Mouse (Mus musculus) heart, embryonic 15.5 days (tissue): ENCODE results near the gene Cacna1c. TPM values are rescaled to one million over a fixed set of nuclear protein-coding genes. Genes with fewer than 3 reads are reported as not detected.

ENCODE experiments used
- ATAC-seq: fragments of 200-750 bp; cut with Nextera tagmentation; replicated peaks from 2 replicates; pipeline ENCODE4 v1.8.0; 2017; ENCODE audit warnings: low read depth, moderate TSS enrichment; ENCODE audit not compliant: insufficient number of reproducible peaks, insufficient read depth, low FRiP score
- H3K27ac ChIP-seq: fragments of 300-500 bp; sonication (generic); 2 replicates; pipeline ENCODE4 v1.5.1; 2015; ENCODE audit warnings: mild to moderate bottlenecking, inconsistent platforms
- H3K27me3 ChIP-seq: fragments of 300-500 bp; sonication (generic); 2 replicates; pipeline ENCODE4 v1.6.1; 2015; ENCODE audit warnings: inconsistent platforms
- H3K36me3 ChIP-seq: fragments of 300-500 bp; sonication (generic); 2 replicates; pipeline ENCODE4 v1.6.1; 2015; ENCODE audit warnings: mild to moderate bottlenecking, inconsistent platforms
- H3K4me1 ChIP-seq: fragments of 300-500 bp; sonication (generic); replicated peaks from 2 replicates; pipeline ENCODE4 v1.6.1; 2015; ENCODE audit warnings: inconsistent platforms
- H3K4me2 ChIP-seq: fragments of 300-500 bp; sonication (generic); 2 replicates; pipeline ENCODE4 v1.6.1; 2015; ENCODE audit warnings: inconsistent platforms, mild to moderate bottlenecking, moderate library complexity
- H3K4me3 ChIP-seq: fragments of 300-500 bp; sonication (generic); 2 replicates; pipeline ENCODE4 v1.5.1; 2015; ENCODE audit warnings: mild to moderate bottlenecking, inconsistent platforms
- H3K9ac ChIP-seq: fragments of 300-500 bp; sonication (generic); 2 replicates; pipeline ENCODE4 v1.6.1; 2015; ENCODE audit warnings: mild to moderate bottlenecking, inconsistent platforms
- H3K9me3 ChIP-seq: fragments of 300-500 bp; sonication (generic); replicated peaks from 2 replicates; pipeline ENCODE4 v1.6.1; 2016; ENCODE audit warnings: inconsistent platforms
- WGBS: fragments of 180-500 bp; shearing (Covaris S2); methylation state at CpG from one replicate; pipeline ENCODE4 v1.1.7; 2015; ENCODE audit warnings: mixed read lengths; 5-methylcytosine and 5-hydroxymethylcytosine counted together
- polyA plus RNA-seq: library from polyadenylated mRNA; unstranded; fragments of >200 nt; fragmentation: Nextera tagmentation; extraction: Ambion mirVana; gene quantifications from 2 replicates; pipeline ENCODE4 v1.2.1, GENCODE M21; 2015

The Cacna1c gene
- polyA plus RNA-seq, 1 experiment from 2014 or later: 65.3 TPM

DNA sequence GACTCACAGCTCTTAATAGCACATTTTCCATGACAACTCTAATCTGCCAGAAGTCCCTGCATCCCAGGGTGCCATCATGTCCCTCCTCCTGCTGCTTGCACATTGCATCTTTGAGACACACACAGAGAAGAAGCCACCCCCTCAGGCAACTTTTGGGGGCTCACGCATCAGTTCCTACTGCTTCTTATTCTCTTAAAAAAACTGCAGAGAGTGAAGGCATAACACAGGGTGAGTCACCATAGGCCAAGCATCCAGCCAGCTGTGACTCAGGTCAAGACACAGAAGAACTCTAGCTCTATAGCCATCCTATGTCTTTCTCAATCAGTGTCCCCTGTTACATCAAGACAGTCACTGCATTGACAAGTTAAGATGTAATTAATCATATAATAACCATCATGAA is 431.0 kb downstream of the Cacna1c start:
- Histone ChIP-seq H3K9me3 (no peaks in the 10 kb centered on the region), H3K4me1 (peaks cover 3% of the 10 kb centered on the region; the same call in 1 of the 2 replicates), H3K4me3 (no peak overlapping the region), H3K36me3 (peaks cover 5% of the 10 kb centered on the region; the same call in 1 of the 2 replicates), H3K9ac (no peak overlapping the region), H3K4me2 (no peak overlapping the region), H3K27ac (no peak overlapping the region), H3K27me3 (no peaks in the 10 kb centered on the region)
- 87% methylated on average over 1 of the region's 1 CpGs for WGBS
- ATAC-seq: no peak

DNA sequence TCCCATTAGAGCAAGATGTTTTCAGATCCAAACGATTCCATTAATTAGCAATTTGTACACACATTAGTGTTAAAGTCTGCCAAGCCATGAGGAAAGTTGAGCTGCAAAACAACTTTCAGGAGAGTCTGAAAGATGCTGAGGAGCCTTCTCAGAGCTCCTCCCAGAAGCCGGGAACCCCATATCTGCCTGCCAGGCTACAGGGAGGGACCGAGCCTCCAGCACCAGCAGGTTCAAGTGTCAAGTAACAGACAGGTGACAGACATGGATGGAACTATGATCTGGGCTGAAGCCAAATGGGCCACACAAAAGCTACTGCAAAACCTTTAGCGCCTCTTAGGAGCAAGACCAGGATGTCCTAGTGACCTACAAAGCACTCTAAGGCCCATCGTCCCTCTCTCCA is 437.2 kb downstream of the Cacna1c start:
- no peak for ATAC-seq
- no peaks in the 10 kb centered on the region for H3K36me3 ChIP-seq
- H3K27me3 ChIP-seq: no peaks in the 10 kb centered on the region
- WGBS: 66% methylated on average over 5 of the region's 5 CpGs
- H3K4me3 ChIP-seq: no peak overlapping the region
- peaks cover 34% of the 10 kb centered on the region for H3K4me1 ChIP-seq
- H3K4me2 ChIP-seq: no peak overlapping the region
- H3K9me3 ChIP-seq: no peaks in the 10 kb centered on the region
- peak overlapping the region; percentile 56; the same call in 1 of the 2 replicates for H3K27ac ChIP-seq
- H3K9ac ChIP-seq: no peak overlapping the region

DNA sequence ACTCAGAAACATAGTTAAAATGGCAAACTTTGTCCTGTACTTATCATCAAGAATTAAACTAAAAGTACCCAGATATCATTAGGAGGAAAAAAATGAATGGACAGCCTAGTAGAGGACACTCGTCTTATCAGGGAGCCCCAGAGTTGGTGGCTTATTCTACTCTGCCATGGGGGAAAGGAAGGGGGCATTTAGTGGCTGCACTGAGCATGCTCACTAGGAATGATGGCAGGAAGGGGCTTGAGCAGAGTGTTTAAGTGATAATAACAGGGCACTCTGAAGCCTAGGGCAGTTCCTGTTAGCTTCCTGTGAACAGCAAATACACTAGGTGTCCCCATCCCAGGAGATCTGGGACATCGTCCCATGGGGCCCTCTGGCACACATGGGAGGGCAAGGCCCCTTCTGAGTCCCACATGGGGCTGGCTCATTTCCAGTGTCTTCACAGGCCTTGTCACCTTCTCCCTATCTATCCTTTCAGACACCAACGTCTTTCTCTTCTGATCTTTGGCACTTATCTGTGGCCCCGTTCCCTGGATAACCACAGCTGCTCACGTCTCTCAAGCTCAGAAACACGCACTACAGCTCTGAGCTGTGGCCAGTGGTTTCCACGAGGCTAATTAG is 437.8 kb downstream of the Cacna1c start:
- Histone ChIP-seq H3K9ac (no peak overlapping the region), H3K9me3 (no peaks in the 10 kb centered on the region), H3K36me3 (no peaks in the 10 kb centered on the region), H3K4me3 (no peak overlapping the region), H3K4me1 (peaks cover 39% of the 10 kb centered on the region), H3K4me2 (no peak overlapping the region), H3K27ac (peak overlapping the region; percentile 56; the same call in 1 of the 2 replicates), H3K27me3 (no peaks in the 10 kb centered on the region)
- WGBS: 28% methylated on average over 7 of the region's 7 CpGs
- 0 out of 2 replicates have a peak, but pooled peaks have one; percentile 21 for ATAC-seq

DNA sequence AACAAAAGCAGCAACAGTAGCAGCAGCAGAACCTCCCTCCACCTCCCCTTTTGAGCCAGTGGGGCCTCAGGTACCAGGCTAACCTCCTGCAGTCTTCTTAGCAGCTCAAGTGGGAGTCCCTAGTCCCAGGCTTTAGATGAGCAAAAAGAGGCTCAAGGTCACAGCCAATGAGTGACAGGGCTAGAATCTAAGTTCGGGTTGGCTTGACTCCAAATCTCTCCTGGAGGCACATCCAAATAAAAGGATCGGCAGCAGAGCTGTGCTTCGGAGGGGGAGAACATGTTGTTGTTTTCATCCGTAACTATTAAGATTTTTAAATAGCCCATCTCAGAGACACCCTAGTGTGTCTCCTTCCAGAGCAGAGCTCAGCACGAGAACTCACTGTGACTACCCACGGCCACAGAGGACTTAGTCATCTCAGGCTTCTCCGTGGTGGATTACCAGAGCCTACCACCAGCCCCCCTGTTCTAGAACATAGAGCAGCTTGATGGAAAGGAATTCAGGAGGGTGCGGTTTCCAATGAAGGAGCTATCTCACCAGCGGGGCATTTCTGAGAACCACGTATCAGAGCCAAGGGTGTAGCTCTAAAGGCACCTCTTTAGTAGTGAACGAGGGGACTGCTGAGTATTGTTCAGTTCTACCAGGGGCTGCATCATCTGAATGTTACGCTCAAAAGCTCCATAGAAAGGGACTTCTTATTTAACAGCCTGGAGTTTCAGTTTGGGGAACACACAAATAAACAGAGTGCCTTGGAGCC is 438.5 kb downstream of the Cacna1c start:
- H3K27me3 ChIP-seq: no peaks in the 10 kb centered on the region
- no peak for ATAC-seq
- no peaks in the 10 kb centered on the region for H3K9me3 ChIP-seq
- H3K4me1 ChIP-seq: peaks cover 43% of the 10 kb centered on the region
- H3K27ac ChIP-seq: peak overlapping the region; percentile 56; the same call in 1 of the 2 replicates
- WGBS: 50% methylated on average over 12 of the region's 12 CpGs
- no peaks in the 10 kb centered on the region for H3K36me3 ChIP-seq
- no peak overlapping the region for H3K4me3 ChIP-seq
- H3K4me2 ChIP-seq: no peak overlapping the region
- no peak overlapping the region for H3K9ac ChIP-seq

DNA sequence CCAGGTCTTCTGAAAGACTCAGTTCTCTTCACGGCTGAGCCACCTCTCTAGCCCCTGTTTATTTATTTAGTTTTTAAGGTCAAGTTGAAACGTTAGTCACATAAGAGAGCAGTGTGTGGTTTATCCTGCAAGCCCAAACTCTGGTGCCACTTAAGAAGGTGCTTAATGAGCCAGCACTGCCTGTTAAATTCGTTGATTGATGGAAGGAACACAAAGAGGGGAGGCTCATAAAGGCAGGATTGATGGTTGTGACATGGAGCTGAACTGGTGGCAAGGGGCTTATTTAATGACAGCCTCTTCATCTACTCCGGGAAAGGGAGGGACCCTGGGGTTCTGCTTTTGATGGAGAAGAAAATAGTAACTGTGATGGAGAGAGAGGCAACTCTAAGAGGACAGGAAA is 439.7 kb downstream of the Cacna1c start:
- no peak for ATAC-seq
- WGBS: 61% methylated on average over 4 of the region's 4 CpGs
- no peak overlapping the region for H3K9ac ChIP-seq

DNA sequence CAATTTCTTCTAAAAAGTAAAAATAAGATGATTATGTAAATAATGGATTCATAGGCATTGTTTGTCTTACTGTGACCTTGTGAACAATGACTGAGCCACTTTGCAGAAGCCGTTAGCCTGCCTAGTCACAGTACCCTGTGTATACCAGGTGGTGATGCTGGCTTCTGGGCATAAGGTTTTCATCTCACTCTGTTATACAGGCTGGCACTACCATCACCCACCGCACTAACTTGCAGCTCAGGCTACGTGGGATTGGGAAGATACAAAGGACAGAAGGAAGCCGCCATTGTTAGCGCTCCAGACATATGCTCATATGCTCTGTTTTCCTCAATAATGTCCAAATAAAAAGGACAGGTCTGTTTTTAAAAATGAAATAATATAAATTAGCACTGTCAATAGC is 440.4 kb downstream of the Cacna1c start:
- no peaks in the 10 kb centered on the region for H3K9me3 ChIP-seq
- no peaks in the 10 kb centered on the region for H3K27me3 ChIP-seq
- H3K36me3 ChIP-seq: peaks cover 18% of the 10 kb centered on the region
- ATAC-seq: no peak
- no peak overlapping the region for H3K4me2 ChIP-seq
- H3K4me1 ChIP-seq: peaks cover 43% of the 10 kb centered on the region
- WGBS: 92% methylated on average over 5 of the region's 5 CpGs
- H3K9ac ChIP-seq: no peak overlapping the region
- H3K4me3 ChIP-seq: no peak overlapping the region
- H3K27ac ChIP-seq: no peak overlapping the region

More for the DNA sequence above, 439.7 kb downstream of the Cacna1c start:
- no peaks in the 10 kb centered on the region for H3K9me3 ChIP-seq
- no peaks in the 10 kb centered on the region for H3K27me3 ChIP-seq
- H3K4me1 ChIP-seq: peaks cover 43% of the 10 kb centered on the region
- no peak overlapping the region for H3K4me3 ChIP-seq
- no peak overlapping the region for H3K4me2 ChIP-seq
- peaks cover 10% of the 10 kb centered on the region; the same call in 1 of the 2 replicates for H3K36me3 ChIP-seq
- H3K27ac ChIP-seq: no peak overlapping the region

DNA sequence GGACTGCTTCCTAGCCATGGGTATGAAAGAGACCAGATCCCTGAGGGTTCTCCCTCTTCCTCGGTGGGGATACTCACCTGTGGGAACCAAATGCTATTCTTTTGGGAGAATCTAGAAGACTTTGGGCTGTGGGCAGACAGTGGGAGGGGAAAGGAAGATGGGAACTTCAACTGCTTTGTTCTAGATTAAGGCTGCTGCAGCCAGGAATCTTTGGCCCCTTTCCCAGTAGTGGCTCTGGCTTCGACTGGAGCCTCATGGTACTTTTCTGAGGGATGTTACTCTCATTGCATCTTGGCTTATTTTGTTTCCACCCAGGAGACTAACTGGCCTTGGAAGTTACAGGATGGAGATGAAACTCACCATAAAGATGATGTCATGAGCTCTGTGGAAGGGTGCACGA is 441.8 kb downstream of the Cacna1c start:
- Histone ChIP-seq H3K4me3 (no peak overlapping the region), H3K4me1 (peaks cover 39% of the 10 kb centered on the region), H3K27ac (peak overlapping the region; percentile 5; the same call in 1 of the 2 replicates), H3K36me3 (peaks cover 24% of the 10 kb centered on the region), H3K9me3 (no peaks in the 10 kb centered on the region), H3K9ac (no peak overlapping the region), H3K27me3 (no peaks in the 10 kb centered on the region), H3K4me2 (no peak overlapping the region)
- WGBS: 52% methylated on average over 3 of the region's 3 CpGs
- no peak for ATAC-seq

DNA sequence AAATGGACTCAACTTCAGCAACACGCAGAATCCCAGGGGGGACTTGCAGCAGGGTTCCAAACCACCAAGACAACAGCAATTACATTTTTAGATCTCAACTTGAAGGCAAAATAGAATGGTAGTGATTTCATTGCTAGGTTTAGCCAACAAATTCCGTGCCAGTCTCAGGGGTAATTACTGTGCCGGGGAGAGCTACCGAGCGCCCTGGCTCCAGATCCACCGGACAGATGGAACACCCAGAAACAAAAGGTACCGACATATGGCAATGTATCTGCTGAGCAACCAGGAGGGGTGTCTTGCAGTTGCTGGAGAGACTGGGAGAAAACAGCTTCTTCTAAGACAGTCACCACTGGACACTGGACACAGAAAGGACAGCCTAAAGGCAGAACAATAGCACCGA is 442.4 kb downstream of the Cacna1c start:
- Histone ChIP-seq H3K4me3 (no peak overlapping the region), H3K4me1 (peaks cover 33% of the 10 kb centered on the region), H3K27me3 (no peaks in the 10 kb centered on the region), H3K9me3 (no peaks in the 10 kb centered on the region), H3K4me2 (no peak overlapping the region), H3K36me3 (peaks cover 30% of the 10 kb centered on the region), H3K27ac (no peak overlapping the region), H3K9ac (no peak overlapping the region)
- ATAC-seq: no peak
- WGBS: 88% methylated on average over 8 of the region's 8 CpGs

DNA sequence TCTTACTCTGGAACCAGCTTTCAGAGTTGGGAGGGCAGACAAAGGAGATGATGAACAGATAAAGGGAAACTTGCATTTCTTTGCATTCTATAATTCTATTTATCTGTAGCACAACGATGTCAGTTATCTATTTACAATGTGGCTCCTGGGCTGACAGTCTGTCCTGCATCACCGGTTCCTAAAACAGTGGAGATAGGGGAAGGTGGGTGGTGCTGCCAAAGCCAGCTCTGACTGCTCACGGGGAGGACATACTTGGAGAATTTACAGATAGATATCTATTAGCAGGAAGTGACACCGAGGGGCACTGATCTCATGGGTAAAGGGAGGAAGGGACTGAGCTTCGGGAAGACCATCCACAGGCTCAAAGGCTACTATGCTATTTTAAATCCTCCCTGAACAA is 443.2 kb downstream of the Cacna1c start:
- no peak for ATAC-seq

DNA sequence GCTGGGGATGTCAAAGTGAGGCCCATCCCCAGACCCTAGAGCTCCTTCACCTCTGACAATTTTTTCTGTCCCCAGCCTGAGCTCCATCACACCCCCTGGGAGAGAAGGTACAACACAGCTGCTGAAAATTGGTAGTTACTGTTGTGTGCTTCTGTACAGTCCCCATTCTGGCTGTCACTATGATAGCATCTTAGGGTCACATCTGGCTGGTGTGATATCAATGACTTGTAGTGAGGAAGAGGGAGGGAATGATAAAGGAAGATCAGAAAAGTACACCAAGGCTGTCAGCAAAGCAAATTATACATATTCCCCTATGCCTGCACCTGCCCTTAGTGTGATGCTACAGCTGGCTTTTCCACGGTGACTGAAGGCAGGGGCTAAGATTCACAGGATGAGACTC is 446.9 kb downstream of the Cacna1c start:
- Histone ChIP-seq H3K27me3 (no peaks in the 10 kb centered on the region), H3K27ac (no peak overlapping the region), H3K4me1 (peaks cover 10% of the 10 kb centered on the region; the same call in 1 of the 2 replicates), H3K36me3 (peaks cover 38% of the 10 kb centered on the region), H3K9me3 (no peaks in the 10 kb centered on the region), H3K4me2 (no peak overlapping the region), H3K4me3 (no peak overlapping the region), H3K9ac (no peak overlapping the region)
- ATAC-seq: no peak
- 80% methylated on average over 1 of the region's 1 CpGs for WGBS

More for the DNA sequence above, 443.2 kb downstream of the Cacna1c start:
- WGBS: 26% methylated on average over 5 of the region's 5 CpGs
- H3K9me3 ChIP-seq: no peaks in the 10 kb centered on the region
- H3K4me3 ChIP-seq: no peak overlapping the region
- no peak overlapping the region for H3K4me2 ChIP-seq
- H3K27ac ChIP-seq: no peak overlapping the region
- peaks cover 34% of the 10 kb centered on the region for H3K36me3 ChIP-seq
- no peaks in the 10 kb centered on the region for H3K27me3 ChIP-seq
- no peak overlapping the region for H3K9ac ChIP-seq
- peaks cover 26% of the 10 kb centered on the region for H3K4me1 ChIP-seq

DNA sequence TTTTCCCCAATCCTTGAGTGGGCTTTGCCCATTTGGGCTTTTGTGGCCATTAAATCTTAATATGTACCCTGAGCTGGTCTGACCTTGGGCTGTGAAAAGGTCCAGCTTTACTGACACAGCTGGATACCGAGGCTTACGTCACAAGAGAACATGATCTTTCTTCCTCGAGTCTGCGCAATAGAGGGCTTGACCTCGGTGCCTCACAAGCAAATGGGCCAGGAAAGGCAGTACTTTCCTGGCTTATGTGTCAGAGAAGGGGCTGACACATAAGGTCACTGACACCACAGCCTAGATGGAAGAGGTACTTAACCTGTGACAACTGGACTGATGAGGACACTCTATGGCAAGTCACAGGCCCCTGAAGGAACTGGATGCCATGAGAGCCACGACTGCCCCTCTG is 453.5 kb downstream of the Cacna1c start:
- no peaks in the 10 kb centered on the region for H3K27me3 ChIP-seq
- no peak overlapping the region for H3K4me3 ChIP-seq
- no peaks in the 10 kb centered on the region for H3K9me3 ChIP-seq
- H3K27ac ChIP-seq: no peak overlapping the region
- 75% methylated on average over 6 of the region's 6 CpGs for WGBS
- H3K4me1 ChIP-seq: peaks cover 15% of the 10 kb centered on the region
- no peak overlapping the region for H3K9ac ChIP-seq
- ATAC-seq: no peak
- H3K36me3 ChIP-seq: peaks cover 21% of the 10 kb centered on the region
- no peak overlapping the region for H3K4me2 ChIP-seq
